Mouse (Mus musculus) heart, postnatal 4 days (tissue): ENCODE measurements around the gene Sh3pxd2a. TPM values are rescaled to one million over a fixed set of nuclear protein-coding genes. Genes with fewer than 3 reads are reported as not detected.

Experiments
- DNase-seq: peaks from one replicate; pipeline ENCODE4 v3.0.0; 2021
- total RNA-seq, 2 experiments: library from RNA; stranded (reverse); gene quantifications; 2 replicates each; pipeline ENCODE4 v1.2.3; 2021

Sh3pxd2a gene
- total RNA-seq, result 10 to 100 TPM; 91.0 to 95.1 TPM

GRCm38 (mm10) chr19:47464304-47465241, at the start of gene Sh3pxd2a:
TSS of gene Sh3pxd2a (minus strand) at chr19:47464401.
- peak; percentile 81 for DNase-seq

- peak; percentile 54 for DNase-seq
Observed at GRCm38 (mm10) chr19:47513618-47513897, 49.4 kb upstream of the Sh3pxd2a start.

DNA sequence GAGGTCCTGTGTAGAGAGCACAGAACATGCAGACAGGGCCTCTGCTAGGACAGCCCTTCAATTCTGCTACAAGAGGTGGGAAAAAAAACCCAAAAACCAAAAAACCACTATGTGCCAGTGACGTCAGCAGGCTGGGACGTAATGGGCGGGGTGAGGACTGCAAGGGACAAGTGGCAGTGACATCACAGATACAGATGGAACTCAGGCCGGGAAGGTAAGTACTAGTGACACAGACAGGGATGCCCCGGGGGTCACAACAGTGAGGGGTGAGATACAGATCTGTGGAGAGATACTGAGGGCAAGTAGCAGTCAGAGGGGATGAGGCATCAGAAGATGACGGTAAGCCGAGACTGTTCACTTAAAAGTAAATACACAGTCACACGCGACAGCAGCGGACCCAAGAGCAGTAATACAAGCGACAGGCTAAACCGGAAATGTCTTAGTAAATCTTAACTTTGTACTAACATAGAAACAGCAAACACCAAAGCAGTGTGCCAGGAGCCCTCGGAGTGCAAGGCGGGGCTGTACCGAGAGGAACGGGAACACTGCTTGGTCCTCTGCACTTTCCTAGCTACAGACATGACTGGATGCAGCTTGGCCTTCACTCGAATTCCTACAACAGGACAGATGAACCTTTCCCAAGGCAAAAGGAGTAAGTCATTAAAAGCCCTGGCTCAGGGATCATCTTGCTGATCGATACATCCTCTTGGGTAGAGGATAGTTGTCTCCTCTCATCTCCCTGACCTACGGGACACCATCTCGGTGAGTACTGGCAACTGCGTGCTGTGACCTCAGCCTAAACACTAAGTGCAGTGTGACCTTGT, 48.8 kb upstream of the Sh3pxd2a start:
- no peak for DNase-seq

DNA sequence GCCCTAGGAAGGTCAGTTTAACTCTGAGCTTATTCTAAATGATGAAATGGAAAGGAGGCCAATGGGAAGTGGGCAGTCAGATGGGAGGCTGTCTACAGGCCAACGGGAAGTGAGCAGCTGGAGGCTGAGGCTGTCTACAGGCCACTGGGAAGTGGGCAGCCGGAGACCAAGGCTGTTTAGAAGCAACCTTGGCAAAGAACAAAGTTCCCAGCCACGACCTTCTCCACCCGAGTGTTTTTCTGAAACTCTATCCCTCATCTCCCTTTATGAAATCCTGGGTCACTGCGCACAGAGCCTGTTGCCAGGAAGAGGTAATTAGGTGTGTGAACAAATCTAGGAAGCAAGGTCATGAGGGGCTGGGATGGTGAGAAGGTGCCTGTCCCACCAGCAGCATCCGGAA, 47.8 kb upstream of the Sh3pxd2a start:
- no peak for DNase-seq

DNA sequence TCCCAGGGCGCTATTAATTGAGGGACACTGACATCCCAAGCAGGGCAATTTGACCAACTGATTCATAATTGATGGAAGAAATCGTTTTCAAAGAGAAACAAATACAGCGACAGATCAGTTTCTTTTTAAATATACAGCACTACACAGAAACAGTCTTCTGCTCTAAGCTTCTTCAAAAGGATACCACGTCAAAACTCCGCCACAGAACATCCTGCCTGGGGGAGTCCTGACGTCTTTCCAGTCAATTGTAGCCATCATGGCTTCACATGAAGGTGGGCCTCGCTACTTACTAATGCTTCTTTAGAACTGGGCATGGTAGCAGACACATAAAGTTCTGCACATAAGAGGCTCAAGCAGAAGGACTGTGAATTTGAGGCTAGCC, 47.1 kb upstream of the Sh3pxd2a start:
- DNase-seq, result no peak

- peak; percentile 51 for DNase-seq
Observed at GRCm38 (mm10) chr19:47510473-47511293, 46.5 kb upstream of the Sh3pxd2a start.

DNA sequence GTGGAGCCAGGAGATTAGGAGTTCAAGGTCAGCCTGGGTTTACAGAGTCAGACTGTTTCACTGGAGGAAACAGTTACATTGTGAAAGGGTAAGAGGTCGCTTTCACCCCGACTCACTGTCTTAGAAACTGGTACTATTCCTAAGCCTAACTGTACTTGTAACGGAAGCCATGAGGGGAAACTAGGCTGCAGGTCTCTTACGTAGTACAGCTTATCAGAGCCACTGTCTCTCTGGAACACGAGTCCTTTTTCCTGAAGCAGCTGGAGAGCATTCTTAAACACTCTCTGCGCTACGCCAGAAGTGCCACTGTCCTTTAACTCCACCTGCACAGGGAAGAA, 45.9 kb upstream of the Sh3pxd2a start:
- no peak for DNase-seq

DNA sequence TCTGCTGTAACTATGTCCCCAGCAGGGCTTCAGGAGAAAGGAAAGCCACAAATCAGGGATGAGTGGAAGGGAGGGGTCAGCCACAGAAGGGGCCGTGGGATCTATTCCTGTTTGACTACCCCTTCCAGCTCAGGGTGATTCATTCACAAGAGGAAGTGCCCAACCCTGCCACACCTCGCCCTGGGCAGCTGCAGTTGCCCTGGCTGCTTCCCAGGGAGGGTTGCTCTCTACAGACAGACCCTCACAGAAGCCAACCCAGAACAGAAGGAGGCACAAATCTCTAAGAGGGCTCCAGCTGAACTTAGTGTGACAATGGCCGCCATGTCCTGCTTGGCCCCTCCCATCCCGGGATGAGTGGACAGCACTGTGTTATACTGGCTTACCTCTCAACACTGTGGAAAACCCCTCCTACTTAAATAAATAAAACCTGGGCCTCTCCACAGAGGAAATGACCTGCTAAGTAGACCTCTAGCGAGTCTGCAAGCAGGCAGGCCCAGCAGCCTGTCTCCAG, 44.6 kb upstream of the Sh3pxd2a start:
- DNase-seq, result no peak

- no peak for DNase-seq
Observed at GRCm38 (mm10) chr19:47508191-47508590, 44.0 kb upstream of the Sh3pxd2a start.

DNA sequence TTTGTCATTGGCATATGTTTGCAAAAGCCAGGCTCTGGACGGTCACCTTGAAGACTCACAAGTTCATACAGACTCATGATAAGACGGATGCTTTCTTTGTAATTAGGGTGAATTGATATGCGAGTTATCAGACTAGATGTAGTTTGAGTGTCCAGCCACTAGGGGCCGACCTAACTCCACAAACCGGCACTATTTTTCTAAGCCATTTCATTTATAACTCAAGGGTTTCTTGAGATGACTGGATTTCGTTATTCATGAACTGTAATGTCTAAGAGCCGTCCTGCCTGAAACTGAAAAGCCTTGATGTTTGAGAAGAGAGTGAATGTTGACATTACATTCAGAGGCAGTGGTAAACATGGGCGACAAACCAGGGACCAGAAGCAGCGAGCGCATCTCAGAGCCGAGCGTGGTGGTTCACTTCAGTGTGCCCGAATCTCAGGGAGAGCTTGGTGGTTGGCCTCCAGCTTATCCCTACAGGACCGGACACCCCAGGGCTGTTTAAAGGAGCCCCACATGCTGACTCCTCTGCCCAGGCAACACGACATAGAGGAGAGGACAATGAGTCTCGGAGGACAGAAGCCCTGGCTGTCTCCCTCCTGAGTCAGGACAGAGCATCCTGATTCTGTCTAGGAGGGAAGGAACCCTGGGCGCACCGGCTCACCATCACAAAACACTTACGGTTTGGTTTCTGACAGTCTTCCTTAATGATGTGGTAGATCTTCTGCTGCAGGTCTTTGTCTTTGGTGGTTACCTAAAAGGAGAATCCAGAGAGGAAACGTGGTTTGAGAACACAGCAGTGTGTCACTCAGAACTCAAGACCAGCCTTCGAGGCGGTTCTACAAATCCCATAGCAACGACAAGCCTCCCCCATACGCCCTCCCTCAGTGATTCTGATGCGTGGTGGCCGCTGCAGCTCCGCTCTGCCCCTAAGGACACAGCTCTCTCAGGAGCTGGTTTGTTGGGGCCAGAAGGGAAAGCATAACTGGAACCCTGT, 43.2 kb upstream of the Sh3pxd2a start:
- peak; percentile 80 for DNase-seq

DNA sequence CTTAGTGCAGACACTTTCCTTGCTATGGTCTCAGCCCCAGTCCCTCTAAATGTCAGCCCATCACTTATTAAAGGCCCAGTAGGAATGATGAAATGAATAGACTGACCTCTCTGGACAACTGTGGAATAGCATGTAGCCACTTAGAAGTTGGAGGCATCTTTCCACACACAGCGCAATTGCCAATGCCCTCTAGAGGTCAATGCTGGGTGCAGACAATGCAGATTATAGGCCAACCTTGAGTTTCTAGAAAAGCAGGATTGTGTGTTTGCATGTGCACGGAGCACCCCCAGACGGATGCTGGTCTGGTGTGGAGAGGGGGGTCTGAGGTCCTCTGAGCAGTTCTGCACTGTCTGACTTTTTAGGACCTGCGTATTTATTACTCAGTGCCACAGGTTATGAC, 39.4 kb upstream of the Sh3pxd2a start:
- peak; percentile 52 for DNase-seq

DNA sequence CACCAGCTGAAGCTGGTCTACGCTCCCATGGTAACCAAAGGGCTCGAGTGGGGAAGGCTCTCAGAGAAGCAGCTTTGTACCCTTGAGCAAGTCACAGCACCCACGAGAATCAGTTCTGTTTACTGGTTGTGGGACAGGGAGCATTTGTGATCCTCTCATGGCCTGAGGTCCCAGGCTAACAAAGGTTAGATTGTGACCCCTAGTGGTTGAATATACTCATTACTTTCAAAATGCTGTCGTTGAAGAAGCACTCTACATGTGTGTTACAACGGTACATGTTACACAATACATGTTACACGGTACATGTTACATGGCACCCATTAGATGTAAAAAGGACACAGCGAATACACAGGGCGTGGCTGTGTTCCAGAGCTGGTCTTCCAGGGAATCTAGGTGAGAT, 38.4 kb upstream of the Sh3pxd2a start:
- DNase-seq, result no peak

DNA sequence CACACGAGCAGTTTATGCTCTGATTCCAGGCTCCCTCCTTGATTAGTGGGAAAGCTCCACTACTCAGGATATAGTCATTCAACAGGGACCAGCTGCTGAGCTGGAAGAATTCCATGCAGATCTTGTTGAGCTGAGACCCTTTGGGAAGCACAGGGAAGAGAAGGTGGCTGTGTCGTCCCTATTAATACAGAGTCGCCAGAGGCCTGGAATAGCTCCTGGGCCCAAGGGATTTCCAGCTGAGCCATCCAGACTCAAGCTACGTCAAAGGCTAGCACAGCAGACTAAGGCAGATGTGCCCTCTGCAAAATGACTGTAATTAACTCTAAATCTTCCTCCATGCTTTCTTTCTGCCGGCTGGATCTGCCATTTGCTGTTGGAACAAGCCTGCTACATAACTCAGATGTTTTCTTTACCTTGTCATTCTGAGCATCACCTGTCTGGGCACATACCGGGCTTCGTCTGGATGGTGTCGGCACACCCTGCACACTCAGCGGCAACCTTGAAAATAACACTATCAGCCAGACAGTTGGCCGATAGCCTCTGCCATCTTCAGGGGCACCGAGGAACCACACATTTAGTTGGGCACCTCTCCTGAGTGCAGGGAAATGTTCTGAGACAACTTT, 36.3 kb upstream of the Sh3pxd2a start:
- DNase-seq, result peak; percentile 35

GRCm38 (mm10) chr19:47499841-47500240, 35.6 kb upstream of the Sh3pxd2a start:
- DNase-seq, result no peak

DNA sequence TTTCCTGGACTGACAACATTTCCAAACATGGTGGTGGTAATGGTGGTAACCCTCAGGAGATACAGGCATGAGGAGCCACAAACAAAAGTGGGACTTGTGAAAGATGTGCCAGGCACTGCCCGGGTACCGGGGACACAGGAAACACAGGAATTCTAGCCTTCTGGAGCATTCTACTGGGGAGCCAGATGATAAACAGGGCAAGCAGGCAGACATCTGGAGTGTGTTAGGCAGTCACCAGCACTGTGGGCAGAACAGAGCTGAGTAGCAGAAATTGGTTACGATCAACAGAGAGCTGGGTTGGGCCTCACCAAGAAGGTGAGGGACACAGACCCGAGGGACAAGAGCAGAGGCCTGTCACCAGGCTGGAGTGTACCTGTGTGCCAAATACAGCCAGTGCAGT, 34.7 kb upstream of the Sh3pxd2a start:
- no peak for DNase-seq

- DNase-seq, result no peak
Observed at GRCm38 (mm10) chr19:47497736-47498135, 33.5 kb upstream of the Sh3pxd2a start.

- DNase-seq, result no peak
Observed at GRCm38 (mm10) chr19:47497313-47497712, 33.1 kb upstream of the Sh3pxd2a start.

DNA sequence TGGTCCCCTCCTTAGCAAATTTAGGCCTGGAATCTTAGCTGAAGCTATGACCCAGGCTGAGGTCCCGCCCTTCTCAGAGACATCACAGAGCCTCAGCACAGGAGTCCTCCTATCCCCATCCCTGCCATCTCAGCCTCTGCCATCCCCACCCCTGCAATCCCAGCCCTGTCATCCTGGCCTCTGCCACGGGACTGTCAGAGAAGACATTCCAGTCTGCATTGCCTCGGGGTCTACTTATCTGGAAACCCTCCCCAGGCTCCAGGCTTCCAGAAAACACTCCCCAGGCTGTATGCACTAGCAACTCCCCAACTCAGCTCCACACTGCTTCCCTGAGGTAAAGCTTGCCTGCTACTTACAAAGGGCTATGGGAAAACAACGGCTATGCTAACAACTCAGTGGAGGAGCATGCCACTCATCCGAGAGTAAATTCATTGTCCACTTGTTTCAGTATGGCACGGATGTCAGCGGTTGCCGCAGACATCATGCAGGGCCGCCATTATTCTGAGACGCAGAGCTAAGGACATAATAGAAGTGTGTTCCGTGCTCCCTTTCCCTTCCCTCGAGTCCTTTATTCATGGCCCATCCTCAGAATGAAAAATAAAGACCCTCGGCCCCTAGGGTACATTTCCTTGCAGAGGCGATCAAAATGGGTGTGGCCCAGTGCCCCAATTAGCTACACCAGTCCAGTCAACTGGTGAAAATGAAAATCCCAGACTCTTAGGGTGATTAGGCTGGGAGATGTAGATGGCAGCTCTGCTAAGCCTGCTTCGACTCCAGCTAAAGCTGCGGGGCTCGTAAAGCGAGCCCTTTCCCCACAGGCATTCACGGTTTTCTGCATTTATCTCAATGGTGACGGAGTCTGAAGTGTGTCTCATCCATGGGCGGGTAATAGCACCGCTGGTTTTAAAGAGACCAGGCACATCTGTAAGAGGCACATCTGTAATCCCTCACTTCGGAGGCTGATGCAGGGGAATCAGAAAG, 29.1 kb upstream of the Sh3pxd2a start:
- no peak for DNase-seq

DNA sequence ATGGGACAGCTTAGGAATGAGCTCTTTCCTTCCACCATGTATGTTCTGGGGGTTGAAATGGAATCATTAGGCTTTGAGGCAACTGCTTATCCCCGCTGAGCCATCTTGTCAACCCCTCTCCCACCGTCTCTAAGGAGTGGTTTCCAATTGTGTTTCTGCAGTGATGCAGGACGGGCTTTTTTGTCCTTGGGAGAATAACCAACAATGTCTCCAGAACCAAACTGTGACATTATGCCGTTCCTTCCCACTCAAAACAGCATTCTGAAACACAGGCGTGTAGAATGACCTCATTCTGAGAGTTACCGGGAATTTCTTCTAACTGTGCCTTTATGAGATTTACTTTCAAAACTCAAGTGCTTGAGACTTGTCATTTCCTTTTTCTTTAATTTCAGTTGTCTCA, 28.2 kb upstream of the Sh3pxd2a start:
- no peak for DNase-seq

DNA sequence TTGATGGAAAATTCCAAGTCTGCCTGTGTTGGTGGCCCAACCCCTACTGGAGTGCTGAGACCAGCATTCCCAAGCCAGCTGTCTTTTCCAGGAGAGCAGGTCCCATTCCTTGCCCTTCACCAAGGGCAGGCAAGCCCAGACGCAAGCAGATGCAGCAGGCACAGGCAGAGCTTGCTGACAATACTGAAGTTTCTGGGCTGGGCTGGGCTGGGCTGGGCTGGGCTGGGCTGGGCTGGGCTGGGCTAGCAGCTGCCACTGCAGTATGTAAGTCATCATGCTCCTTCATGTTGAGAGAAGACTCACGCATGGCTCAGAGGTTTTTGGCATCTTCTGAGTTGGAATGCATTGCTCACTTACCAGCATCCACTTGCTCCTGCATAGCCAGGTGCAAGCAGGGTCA, 27.7 kb upstream of the Sh3pxd2a start:
- DNase-seq, result no peak
